Mouse (Mus musculus) olfactory bulb, adult 2 months (tissue): ENCODE data around the gene Fstl4.

Experiments
- CTCF ChIP-seq: fragments of 200-500 bp; IDR thresholded peaks from 2 replicates; pipeline ENCODE4 v1.5.1; 2012; ENCODE audit warnings: low read depth, mild to moderate bottlenecking, low read length, moderate library complexity; ENCODE audit not compliant: insufficient read depth
- POLR2A ChIP-seq: fragments of 200-500 bp; IDR thresholded peaks from 2 replicates; pipeline ENCODE4 v1.6.1; 2012; ENCODE audit warnings: mild to moderate bottlenecking, low read depth, low read length, moderate library complexity; ENCODE audit not compliant: insufficient read depth

DNA sequence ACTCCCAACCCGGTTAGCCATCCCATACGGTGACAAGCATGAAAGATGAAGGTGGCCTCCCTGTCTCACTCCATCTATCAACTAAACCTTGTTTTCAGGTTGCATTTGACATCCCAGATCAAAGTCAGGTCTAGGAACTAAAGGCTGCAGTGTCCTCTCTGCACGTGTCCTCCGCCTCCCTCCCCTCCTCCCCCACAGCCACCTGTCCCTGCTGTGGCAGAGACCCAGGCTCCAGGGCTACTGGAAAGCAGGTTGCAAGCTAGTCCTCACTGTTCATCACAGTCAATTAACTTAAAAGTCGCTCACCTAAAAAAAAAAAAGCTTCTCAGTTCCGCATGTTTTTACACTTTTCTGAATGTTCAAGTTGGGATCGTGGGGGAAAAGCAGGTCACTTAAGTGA, 313.2 kb downstream of the Fstl4 start:
- TF ChIP-seq CTCF (no peak), POLR2A (no peak)
